Mouse (Mus musculus): Measurements from ENCODE around the gene Rtn2.

GRCm38 (mm10) chr7:19269721-19270441 lies 12.5 kb upstream of the Rtn2 start:
- TF ChIP-seq EP300 (IDR thresholded peaks at IDR 0.05; ENCODE audit: low read depth) (no peak), CTCF (IDR thresholded peaks at IDR 0.05; ENCODE audit: low read depth) (no peak)
